Mouse (Mus musculus): ENCODE results near the gene Scarb1.

Gene Scarb1

GRCm38 (mm10) chr5:125268033-125268765 is 72.7 kb downstream of the Scarb1 start:
- DNase-seq: peak; percentile 80

GRCm38 (mm10) chr5:125267150-125267961 is 73.5 kb downstream of the Scarb1 start:
- DNase-seq: peak; percentile 64

- no peak for DNase-seq
Observed at GRCm38 (mm10) chr5:125266128-125266527, 74.8 kb downstream of the Scarb1 start.

- DNase-seq: no peak
Observed at GRCm38 (mm10) chr5:125264700-125265099, 76.2 kb downstream of the Scarb1 start.

GRCm38 (mm10) chr5:125262578-125262977 is 78.3 kb downstream of the Scarb1 start:
- DNase-seq: peak; percentile 60

GRCm38 (mm10) chr5:125253917-125254316 is 87.0 kb downstream of the Scarb1 start:
- DNase-seq: no peak

- DNase-seq: no peak
Observed at GRCm38 (mm10) chr5:125253448-125253847, 87.4 kb downstream of the Scarb1 start.

- DNase-seq: no peak
Observed at GRCm38 (mm10) chr5:125252664-125253063, 88.2 kb downstream of the Scarb1 start.

GRCm38 (mm10) chr5:125251885-125252615 is 88.8 kb downstream of the Scarb1 start:
- no peak for DNase-seq

- DNase-seq: no peak
Observed at GRCm38 (mm10) chr5:125249187-125249586, 91.7 kb downstream of the Scarb1 start.

GRCm38 (mm10) chr5:125246711-125247110 is 94.2 kb downstream of the Scarb1 start:
- DNase-seq: no peak

- DNase-seq: peak; percentile 57
Observed at GRCm38 (mm10) chr5:125245534-125246151, 95.3 kb downstream of the Scarb1 start.

GRCm38 (mm10) chr5:125244825-125245533 is 95.9 kb downstream of the Scarb1 start:
- DNase-seq: peak; percentile 42

- DNase-seq: peak; percentile 88
Observed at GRCm38 (mm10) chr5:125243928-125244327, 97.0 kb downstream of the Scarb1 start.

GRCm38 (mm10) chr5:125242111-125242510 is 98.8 kb downstream of the Scarb1 start:
- no peak for DNase-seq

- DNase-seq: no peak
Observed at GRCm38 (mm10) chr5:125241627-125242026, 99.3 kb downstream of the Scarb1 start.

- no peak for DNase-seq
Observed at GRCm38 (mm10) chr5:125240124-125240781, 100.6 kb downstream of the Scarb1 start.

GRCm38 (mm10) chr5:125235874-125236273 is 105.0 kb downstream of the Scarb1 start:
- DNase-seq: no peak

GRCm38 (mm10) chr5:125235398-125235797 is 105.5 kb downstream of the Scarb1 start:
- no peak for DNase-seq

GRCm38 (mm10) chr5:125234399-125234798 is 106.5 kb downstream of the Scarb1 start:
- no peak for DNase-seq

GRCm38 (mm10) chr5:125233478-125233877 is 107.4 kb downstream of the Scarb1 start:
- no peak for DNase-seq

Measured in right cerebral cortex, postnatal 14 days (tissue).